Comparison of ENCODE assay signal across 8 mouse cellular contexts in genomic region chr8:108406716-108407494, GRCm38 (mm10).
DNase-seq lines count a peak whose midpoint lies in the region; TF ChIP-seq lines count a peak whose summit lies in the region.

No protein-coding gene starts in this region.

- H3K36me3 ChIP-seq in forebrain, embryonic 10.5 days (replicated peaks), result no peaks in the 10 kb centered on the region

- peaks cover 27% of the 10 kb centered on the region for H3K4me1 ChIP-seq in forebrain, embryonic 10.5 days

- no peak for TF ChIP-seq CTCF in gastrocnemius, adult 2 months (IDR thresholded peaks at IDR 0.05)

- no peaks in the 10 kb centered on the region for H3K9me3 ChIP-seq in forebrain, embryonic 10.5 days

- intact Hi-C loops in gastrocnemius, adult 2 months (cut with DNase I), result no loop called here

- peak overlapping the region; percentile 83 for H3K27ac ChIP-seq in forebrain, embryonic 10.5 days
- H3K27ac ChIP-seq in gastrocnemius, adult 2 months, result no peak overlapping the region

- peak; percentile 18 to 47 for DNase-seq in cerebellum, postnatal 25 days
- no peak for DNase-seq in cerebellum, adult 8-10 months
- peak; percentile 72 for DNase-seq in forebrain, embryonic 10.5 days (ENCODE audit: extremely low spot score, low spot score)
- peak; percentile 27 for DNase-seq in layer of hippocampus, adult 9-11 months
- DNase-seq in neural tube, embryonic 10.5 days (ENCODE audit: extremely low spot score, low spot score), result peak; percentile 33
- DNase-seq in lung, postnatal 14 days, result no peak
- DNase-seq in spleen, postnatal 10 days (ENCODE audit: low spot score in 2 of 2), result no peak
- DNase-seq in gastrocnemius, adult 2 months, result no peak

- peak overlapping the region; percentile 38 for H3K4me3 ChIP-seq in forebrain, embryonic 10.5 days
- H3K4me3 ChIP-seq in gastrocnemius, adult 2 months, result no peak overlapping the region

- H3K27me3 ChIP-seq in forebrain, embryonic 10.5 days (ENCODE audit: poor library complexity, severe bottlenecking), result peaks cover 24% of the 10 kb centered on the region

- 29% methylated on average over 25 of the region's 25 CpGs for WGBS in forebrain, embryonic 10.5 days

Comparison
In these comparisons a context has a peak if more than half of its experiments do, and no peak if none do; other contexts are left out.
1. DNase-seq: peak in cerebellum, postnatal 25 days (2 of 2), forebrain, embryonic 10.5 days (single experiment), layer of hippocampus, adult 9-11 months (single experiment) and neural tube, embryonic 10.5 days (single experiment); none in cerebellum, adult 8-10 months (single experiment), lung, postnatal 14 days (single experiment), spleen, postnatal 10 days (0 of 2) and gastrocnemius, adult 2 months (single experiment).